Mouse (Mus musculus): ENCODE measurements around the gene Hmgb3. TPM values are rescaled to one million over a fixed set of nuclear protein-coding genes. Genes with fewer than 3 reads are reported as not detected.
A peak's percentile ranks its signal among the peaks of the same experiment; 100 is the strongest.

The Hmgb3 gene
- total and polyA plus RNA-seq, 3 experiments: 26.5 to 56.2 (median 40.6) TPM

DNA sequence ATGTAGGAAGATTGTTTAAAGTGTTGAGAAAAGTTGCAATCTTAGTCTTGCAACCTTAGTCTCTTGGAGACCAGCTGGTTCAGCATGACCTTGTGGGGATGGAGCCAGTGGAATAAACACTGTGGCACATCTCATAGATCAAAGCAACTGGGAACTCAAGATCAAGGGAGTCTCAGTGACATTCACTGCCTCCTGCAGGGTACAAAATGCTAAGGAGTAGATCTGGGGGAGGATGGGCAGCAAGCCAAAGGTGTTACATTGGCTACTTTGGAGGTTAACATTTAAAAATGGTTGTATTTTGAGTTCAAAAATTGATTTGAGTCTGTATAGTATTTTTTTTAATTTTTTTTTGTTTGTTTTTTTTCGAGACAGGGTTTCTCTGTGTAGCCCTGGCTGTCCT lies 33.5 kb downstream of the Hmgb3 start:
- Histone ChIP-seq H3K4me1 (ENCODE audit: control insufficient read depth in 1 of 2, insufficient read depth in 2 of 2) (no peaks in the 10 kb centered on the region), H3K27me3 (replicated peaks) (no peaks in the 10 kb centered on the region), H3K36me3 (replicated peaks in 1 of 2; ENCODE audit: control insufficient read depth in 1 of 2, insufficient read depth in 1 of 2, low read length in 1 of 2) (no peaks in the 10 kb centered on the region), H3K4me3 (replicated peaks in 1 of 3; ENCODE audit: low read depth in 2 of 3, low read length in 2 of 3, poor library complexity in 1 of 3) (no peak overlapping the region), H3K27ac (ENCODE audit: insufficient read depth, low read depth) (no peak overlapping the region), H3K9me3 (replicated peaks; ENCODE audit: low read length) (no peaks in the 10 kb centered on the region), H3K79me2 (replicated peaks; ENCODE audit: control insufficient read depth, extremely low read depth, insufficient read depth, poor library complexity, severe bottlenecking) (no peaks in the 10 kb centered on the region), H3K4me2 (ENCODE audit: insufficient read depth, low read depth, poor library complexity, severe bottlenecking) (no peak overlapping the region), H3K9ac (ENCODE audit: insufficient read depth, low read depth) (no peak overlapping the region)
- dilution Hi-C loops (cut with MboI; ENCODE audit: extremely low pct_ligation_motif_present, extremely low pct_unique_long_range_greater_than_20kb, low sequenced_read_pairs) (no loop called here), in situ Hi-C loops (cut with MboI; ENCODE audit: low pct_ligation_motif_present, low pct_unique_long_range_greater_than_20kb, low sequenced_read_pairs) (no loop called here)
- DNase-seq (ENCODE audit: extremely low read depth): no peak
- TF ChIP-seq MYC (IDR thresholded peaks at IDR 0.05; ENCODE audit: low read depth, low read length): no peak
- TF ChIP-seq TBP (conservative IDR thresholded peaks at IDR 0.05; ENCODE audit: low read depth, low read length): no peak
- no peak for TF ChIP-seq USF2 (conservative IDR thresholded peaks at IDR 0.05; ENCODE audit: low read depth, low read length)
- no peak for TF ChIP-seq NRF1 (IDR thresholded peaks at IDR 0.05; ENCODE audit: low read depth, low read length)
- TF ChIP-seq EP300 (IDR thresholded peaks at IDR 0.05; ENCODE audit: low read length): no peak

GRCm38 (mm10) chrX:71601052-71601611 lies 45.4 kb downstream of the Hmgb3 start:
- Histone ChIP-seq H3K27me3 (replicated peaks) (no peaks in the 10 kb centered on the region), H3K4me2 (ENCODE audit: insufficient read depth, low read depth, poor library complexity, severe bottlenecking) (peak overlapping the region; percentile 39; the same call in 1 of the 2 replicates), H3K9me3 (replicated peaks; ENCODE audit: low read length) (no peaks in the 10 kb centered on the region), H3K4me1 (ENCODE audit: control insufficient read depth in 1 of 2, insufficient read depth in 2 of 2) (no peaks in the 10 kb centered on the region), H3K9ac (ENCODE audit: insufficient read depth, low read depth) (no peak overlapping the region), H3K27ac (ENCODE audit: insufficient read depth, low read depth) (no peak overlapping the region), H3K36me3 (replicated peaks in 1 of 2; ENCODE audit: control insufficient read depth in 1 of 2, insufficient read depth in 1 of 2, low read length in 1 of 2) (no peaks in the 10 kb centered on the region), H3K79me2 (replicated peaks; ENCODE audit: control insufficient read depth, extremely low read depth, insufficient read depth, poor library complexity, severe bottlenecking) (no peaks in the 10 kb centered on the region), H3K4me3 (replicated peaks in 1 of 3; ENCODE audit: low read depth in 2 of 3, low read length in 2 of 3, poor library complexity in 1 of 3) (no peak overlapping the region)
- TF ChIP-seq RAD21 (IDR thresholded peaks at IDR 0.05; ENCODE audit: low read depth, low read length): peak; percentile 55
- TF ChIP-seq POLR2AphosphoS2 (IDR thresholded peaks at IDR 0.05; ENCODE audit: low read depth, low read length): no peak
- peak; percentile 65 for TF ChIP-seq SMC3 (IDR thresholded peaks at IDR 0.05; ENCODE audit: low read depth, low read length)
- peak in 1 of 2 experiments; percentile 66; a peak in 2 of 4 replicates for TF ChIP-seq CTCF (conservative IDR thresholded peaks at IDR 0.05 in 1 of 2, IDR thresholded peaks at IDR 0.05 in 1 of 2; ENCODE audit: low read depth in 2 of 2, low read length in 2 of 2)
- TF ChIP-seq ZMIZ1 (IDR thresholded peaks at IDR 0.05; ENCODE audit: low read depth, low read length): no peak
- DNase-seq (ENCODE audit: extremely low read depth): peak; percentile 33
- dilution Hi-C loops (cut with MboI; ENCODE audit: extremely low pct_ligation_motif_present, extremely low pct_unique_long_range_greater_than_20kb, low sequenced_read_pairs) (no loop called here), in situ Hi-C loops (cut with MboI; ENCODE audit: low pct_ligation_motif_present, low pct_unique_long_range_greater_than_20kb, low sequenced_read_pairs) (no loop called here)

Other genes starting within 250 kb of the Hmgb3 start
- 17.2 and 17.5 TPM in 2 replicates for gene Mtmr1, start 191.2 kb upstream of the Hmgb3 start, total RNA-seq (2012; rRNA removed)
- gene Mtmr1, start 191.2 kb upstream of the Hmgb3 start, total RNA-seq (2014; rRNA removed): 35.3 and 43.4 TPM in 2 replicates
- gene Mtmr1, start 191.2 kb upstream of the Hmgb3 start, polyA plus RNA-seq (2012; ENCODE audit: insufficient read length, low read depth): 15.3 and 15.6 TPM in 2 replicates
- gene Cd99l2, start 63.1 kb upstream of the Hmgb3 start, total RNA-seq (2012; rRNA removed): 8.8 and 9.9 TPM in 2 replicates
- 10.4 and 11.0 TPM in 2 replicates for gene Cd99l2, start 63.1 kb upstream of the Hmgb3 start, total RNA-seq (2014; rRNA removed)
- gene Cd99l2, start 63.1 kb upstream of the Hmgb3 start, polyA plus RNA-seq (2012; ENCODE audit: insufficient read length, low read depth): 13.7 and 14.5 TPM in 2 replicates
- not detected in 2 replicates for gene Gpr50, start 107.7 kb downstream of the Hmgb3 start, total RNA-seq (2012; rRNA removed)
- not detected in 2 replicates for gene Gpr50, start 107.7 kb downstream of the Hmgb3 start, total RNA-seq (2014; rRNA removed)
- gene Gpr50, start 107.7 kb downstream of the Hmgb3 start, polyA plus RNA-seq (2012; ENCODE audit: insufficient read length, low read depth): not detected in 2 replicates